Mouse (Mus musculus) forebrain, embryonic 14.5 days (tissue): ENCODE measurements around the gene Ints7. TPM values are rescaled to one million over a fixed set of nuclear protein-coding genes. Genes with fewer than 3 reads are reported as not detected.

Experiments
- ATAC-seq: fragments of 200-750 bp; cut with Nextera tagmentation; 2 replicates; pipeline ENCODE4 v1.8.0; 2017; ENCODE audit warnings: mild to moderate bottlenecking, moderate library complexity
- DNase-seq: peaks from one replicate; pipeline ENCODE4 v3.0.0-alpha.2; 2015; ENCODE audit warnings: low spot score
- H3K27ac ChIP-seq: fragments of 300-500 bp; sonication (generic); 2 replicates; pipeline ENCODE4 v1.5.1; 2014; ENCODE audit warnings: low read depth, mild to moderate bottlenecking, control low read depth, low read length, moderate library complexity
- H3K27me3 ChIP-seq: fragments of 300-500 bp; sonication (generic); replicated peaks from 2 replicates; pipeline ENCODE4 v1.6.1; 2014; ENCODE audit warnings: low read length, control low read depth, mixed read lengths; ENCODE audit not compliant: control insufficient read depth, insufficient read depth
- H3K36me3 ChIP-seq: fragments of 300-500 bp; sonication (generic); 2 replicates; pipeline ENCODE4 v1.6.1; 2014; ENCODE audit warnings: low read length, control low read depth; ENCODE audit not compliant: control insufficient read depth, insufficient read depth
- H3K4me1 ChIP-seq: fragments of 300-500 bp; sonication (generic); 2 replicates; pipeline ENCODE4 v1.6.1; 2014; ENCODE audit warnings: antibody characterized with exemption, low read length, control low read depth; ENCODE audit not compliant: control insufficient read depth, insufficient read depth
- H3K4me2 ChIP-seq: fragments of 300-500 bp; sonication (generic); 2 replicates; pipeline ENCODE4 v1.6.1; 2014; ENCODE audit warnings: mild to moderate bottlenecking, control low read depth, low read length
- H3K4me3 ChIP-seq: fragments of 300-500 bp; sonication (generic); 2 replicates; pipeline ENCODE4 v1.5.1; 2014; ENCODE audit warnings: low read depth, low read length, control low read depth
- H3K9ac ChIP-seq: fragments of 300-500 bp; sonication (generic); 2 replicates; pipeline ENCODE4 v1.6.1; 2014; ENCODE audit warnings: mild to moderate bottlenecking, low read length, control low read depth, moderate library complexity
- H3K9me3 ChIP-seq: fragments of 300-500 bp; sonication (generic); replicated peaks from 2 replicates; pipeline ENCODE4 v1.6.1; 2016; ENCODE audit warnings: low read length, control low read depth, mixed read lengths; ENCODE audit not compliant: control insufficient read depth
- WGBS: fragments of 180-500 bp; shearing (Covaris S2); extraction: QIAGEN DNeasy Blood & Tissue Kit; methylation state at CpG from one replicate; pipeline ENCODE4 v1.1.7; 2014; 5-methylcytosine and 5-hydroxymethylcytosine counted together
- polyA plus RNA-seq: library from polyadenylated mRNA; unstranded; fragments of >200 nt; fragmentation: Nextera tagmentation; extraction: Ambion mirVana; gene quantifications from 2 replicates; pipeline ENCODE4 v1.2.1, GENCODE M21; 2014

Gene Ints7
- polyA plus RNA-seq, 1 experiment from 2014 or later, result 31.1 TPM

GRCm38 (mm10) chr1:191618067-191618766 is 42.8 kb downstream of the Ints7 start:
- Histone ChIP-seq H3K9me3 (no peaks in the 10 kb centered on the region), H3K36me3 (peaks cover 95% of the 10 kb centered on the region), H3K4me2 (no peak overlapping the region), H3K27me3 (no peaks in the 10 kb centered on the region), H3K4me3 (no peak overlapping the region), H3K4me1 (no peaks in the 10 kb centered on the region), H3K27ac (no peak overlapping the region), H3K9ac (no peak overlapping the region)
- ATAC-seq (no peak), DNase-seq (no peak)
- WGBS, result 92% methylated on average over 12 of the region's 12 CpGs

DNA sequence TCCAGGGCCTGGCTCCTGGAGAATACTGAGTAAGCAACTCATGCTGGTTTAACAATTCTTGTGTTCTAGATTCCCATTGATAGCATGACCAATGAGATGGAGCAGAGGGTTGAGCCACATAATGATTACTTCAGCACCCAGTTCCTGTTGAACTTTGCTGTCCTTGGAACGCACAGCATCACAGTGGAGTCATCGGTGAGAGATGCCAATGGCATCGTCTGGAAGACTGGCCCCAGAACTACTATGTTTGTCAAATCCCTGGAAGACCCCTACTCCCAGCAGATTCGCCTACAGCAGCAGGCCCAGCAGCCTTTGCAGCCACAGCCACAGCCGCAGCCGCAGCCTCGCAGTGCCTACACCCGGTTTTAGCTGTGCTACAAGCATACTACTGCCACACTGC is 45.7 kb downstream of the Ints7 start:
- Histone ChIP-seq H3K36me3 (peaks cover 72% of the 10 kb centered on the region), H3K27me3 (no peaks in the 10 kb centered on the region), H3K27ac (no peak overlapping the region), H3K4me2 (no peak overlapping the region), H3K4me1 (no peaks in the 10 kb centered on the region), H3K9ac (no peak overlapping the region), H3K4me3 (no peak overlapping the region), H3K9me3 (no peaks in the 10 kb centered on the region)
- ATAC-seq (no peak), DNase-seq (no peak)
- WGBS, result 94% methylated on average over 8 of the region's 8 CpGs

- no peaks in the 10 kb centered on the region for H3K4me1 ChIP-seq
- DNase-seq (no peak), ATAC-seq (no peak)
- H3K9ac ChIP-seq, result no peak overlapping the region
- no peak overlapping the region for H3K4me3 ChIP-seq
- no peak overlapping the region for H3K27ac ChIP-seq
- H3K27me3 ChIP-seq, result no peaks in the 10 kb centered on the region
- peaks cover 56% of the 10 kb centered on the region for H3K36me3 ChIP-seq
- no peak overlapping the region for H3K4me2 ChIP-seq
- WGBS, result 94% methylated on average over 8 of the region's 8 CpGs
- H3K9me3 ChIP-seq, result no peaks in the 10 kb centered on the region
These were observed 47.4 kb downstream of the Ints7 start for GRCm38 (mm10) chr1:191622801-191623200.

DNA sequence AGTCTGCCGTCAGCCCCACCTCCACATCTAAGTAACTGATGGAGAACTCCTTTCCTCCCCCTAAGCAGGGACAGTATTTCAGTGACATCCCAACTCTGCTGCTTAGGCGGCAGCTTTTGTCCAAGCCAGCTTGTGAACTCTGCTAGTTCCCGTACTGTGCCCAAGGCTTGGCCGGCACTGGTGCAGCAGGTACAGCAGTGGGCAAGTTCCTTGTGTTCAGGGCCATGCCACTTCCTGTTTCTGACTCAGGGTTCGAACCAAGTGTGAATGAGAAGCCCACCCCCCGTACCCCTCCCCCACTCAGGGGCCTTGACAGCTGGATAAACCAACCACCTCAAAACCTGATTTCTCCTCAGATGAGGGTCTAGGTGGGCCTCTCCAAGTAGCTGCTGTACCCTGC is 49.1 kb downstream of the Ints7 start:
- DNase-seq (no peak), ATAC-seq (no peak)
- no peak overlapping the region for H3K27ac ChIP-seq
- H3K9ac ChIP-seq, result no peak overlapping the region
- H3K36me3 ChIP-seq, result peaks cover 40% of the 10 kb centered on the region
- no peaks in the 10 kb centered on the region for H3K4me1 ChIP-seq
- WGBS, result 86% methylated on average over 6 of the region's 6 CpGs
- H3K4me3 ChIP-seq, result no peak overlapping the region
- no peak overlapping the region for H3K4me2 ChIP-seq
- H3K9me3 ChIP-seq, result no peaks in the 10 kb centered on the region
- H3K27me3 ChIP-seq, result no peaks in the 10 kb centered on the region

DNA sequence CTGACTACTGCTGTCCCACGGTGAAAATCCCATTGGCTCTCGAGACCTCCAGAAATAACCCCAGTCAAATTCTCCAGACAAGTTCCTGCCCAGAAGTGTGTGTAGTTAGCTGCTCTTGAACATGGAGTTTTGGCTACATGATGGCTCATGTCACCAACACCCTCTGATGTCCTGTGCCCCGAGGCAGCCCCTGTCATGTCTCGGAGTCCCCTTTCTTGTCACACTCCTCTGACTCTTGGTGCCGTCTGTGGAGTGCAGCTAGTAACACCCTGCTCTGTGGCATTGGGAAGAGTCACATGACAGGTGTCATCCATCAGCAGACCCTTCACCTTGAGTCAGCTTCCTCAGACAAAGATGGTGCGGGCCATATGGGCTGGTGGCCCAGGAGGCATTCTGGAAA is 49.6 kb downstream of the Ints7 start:
- WGBS, result 79% methylated on average over 6 of the region's 6 CpGs
- ATAC-seq, result no peak
- DNase-seq, result no peak
- Histone ChIP-seq H3K9ac (no peak overlapping the region), H3K9me3 (no peaks in the 10 kb centered on the region), H3K4me3 (no peak overlapping the region), H3K27me3 (no peaks in the 10 kb centered on the region), H3K4me1 (no peaks in the 10 kb centered on the region), H3K4me2 (no peak overlapping the region), H3K36me3 (peaks cover 35% of the 10 kb centered on the region), H3K27ac (no peak overlapping the region)

DNA sequence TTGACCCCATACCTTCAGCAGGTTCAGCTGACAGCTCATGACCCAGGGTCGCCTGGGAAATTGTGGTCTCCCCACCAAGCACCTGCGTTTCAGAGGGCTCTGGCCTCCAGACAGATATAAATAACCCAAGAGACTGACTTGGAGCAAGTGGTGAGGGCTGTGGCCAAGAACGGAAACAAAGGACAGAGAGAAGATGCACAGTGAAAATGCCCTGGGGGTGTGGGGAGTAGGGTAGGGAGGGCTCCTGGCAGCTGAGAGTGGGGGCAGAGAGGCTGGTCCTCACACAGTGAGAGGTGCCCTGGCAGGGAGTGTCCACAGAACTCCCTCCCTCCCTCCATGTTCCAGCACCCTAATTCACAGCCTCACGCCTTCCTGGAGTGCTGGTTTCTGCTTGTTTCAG is 50.2 kb downstream of the Ints7 start:
- H3K27me3 ChIP-seq, result no peaks in the 10 kb centered on the region
- no peak overlapping the region for H3K27ac ChIP-seq
- no peak for ATAC-seq
- H3K4me3 ChIP-seq, result no peak overlapping the region
- H3K9ac ChIP-seq, result no peak overlapping the region
- H3K4me2 ChIP-seq, result no peak overlapping the region
- H3K36me3 ChIP-seq, result peaks cover 29% of the 10 kb centered on the region
- DNase-seq, result no peak
- 66% methylated on average over 4 of the region's 4 CpGs for WGBS
- no peaks in the 10 kb centered on the region for H3K9me3 ChIP-seq
- H3K4me1 ChIP-seq, result no peaks in the 10 kb centered on the region

- H3K27ac ChIP-seq, result no peak overlapping the region
- no peaks in the 10 kb centered on the region for H3K27me3 ChIP-seq
- no peak overlapping the region for H3K4me3 ChIP-seq
- WGBS, result 66% methylated on average over 11 of the region's 11 CpGs
- no peak overlapping the region for H3K4me2 ChIP-seq
- H3K36me3 ChIP-seq, result 0 out of 2 replicates have a peak, but pooled peaks cover 5% of the 10 kb centered on the region
- H3K9me3 ChIP-seq, result no peaks in the 10 kb centered on the region
- no peak for DNase-seq
- no peaks in the 10 kb centered on the region for H3K4me1 ChIP-seq
- ATAC-seq, result no peak
- H3K9ac ChIP-seq, result no peak overlapping the region
These were observed 53.2 kb downstream of the Ints7 start for GRCm38 (mm10) chr1:191628457-191629169.

- H3K4me1 ChIP-seq, result no peaks in the 10 kb centered on the region
- WGBS, result 4% methylated on average over 3 of the region's 3 CpGs
- no peak for ATAC-seq
- no peak overlapping the region for H3K9ac ChIP-seq
- H3K27ac ChIP-seq, result no peak overlapping the region
- no peaks in the 10 kb centered on the region for H3K27me3 ChIP-seq
- no peak overlapping the region for H3K4me3 ChIP-seq
- no peaks in the 10 kb centered on the region for H3K9me3 ChIP-seq
- H3K4me2 ChIP-seq, result no peak overlapping the region
- no peak for DNase-seq
- H3K36me3 ChIP-seq, result no peaks in the 10 kb centered on the region
These were observed 53.8 kb downstream of the Ints7 start for GRCm38 (mm10) chr1:191629170-191629636.

GRCm38 (mm10) chr1:191632511-191633095 is 57.2 kb downstream of the Ints7 start:
- Histone ChIP-seq H3K36me3 (no peaks in the 10 kb centered on the region), H3K9ac (no peak overlapping the region), H3K4me1 (no peaks in the 10 kb centered on the region), H3K27me3 (no peaks in the 10 kb centered on the region), H3K9me3 (no peaks in the 10 kb centered on the region), H3K4me2 (no peak overlapping the region), H3K4me3 (no peak overlapping the region), H3K27ac (no peak overlapping the region)
- DNase-seq (no peak), ATAC-seq (no peak)
- whole genome bisulfite sequencing, result 66% methylated on average over 6 of the region's 6 CpGs
